Mouse (Mus musculus): Measurements from ENCODE around the gene Rtp3.

DNA sequence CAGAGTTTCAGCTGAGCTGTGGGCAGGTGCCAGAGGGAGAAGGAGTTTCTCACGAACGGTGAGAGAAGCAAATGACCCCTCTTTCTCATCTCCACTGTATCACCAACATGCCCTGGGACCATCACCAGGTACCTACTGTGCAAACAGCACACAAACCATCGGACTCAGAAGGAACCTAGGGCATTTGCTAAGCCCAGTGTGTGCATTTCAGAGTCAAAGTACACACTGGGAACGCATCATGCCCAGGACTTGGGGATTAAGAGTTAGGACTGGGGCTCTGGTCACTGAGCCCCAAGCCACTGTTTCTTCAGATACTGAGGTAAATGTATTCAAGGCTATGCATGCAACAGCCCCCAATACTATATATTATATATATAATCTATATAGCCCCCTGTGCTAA, 3.1 kb downstream of the Rtp3 start:
- no peak for TF ChIP-seq CTCF (IDR thresholded peaks at IDR 0.05; ENCODE audit: low read depth, low read length)
- no peak for TF ChIP-seq POLR2A (IDR thresholded peaks at IDR 0.05; ENCODE audit: extremely low read depth, insufficient read depth, low read length)

Measured in liver, adult 2 months (tissue).